Mouse (Mus musculus) brain, embryonic 18.5 days (tissue): ENCODE measurements around the gene Olfr998.
"Not testable (repeated sequence)": the region's sequence is repeated elsewhere in the genome, so short reads cannot be mapped to it uniquely, and the experiment has no call there.

ENCODE experiments used
- DNase-seq: peaks from one replicate; pipeline ENCODE4 v3.0.0-alpha.2; 2012; ENCODE audit warnings: low read depth, low spot score

The Olfr998 gene

GRCm38 (mm10) chr2:85588648-85589047, at the start of gene Olfr998:
Gene Olfr998 (plus strand): TSS chr2:85588948.
- DNase-seq: not testable (repeated sequence)

- DNase-seq: no peak
Measured at GRCm38 (mm10) chr2:85554806-85555205, 33.9 kb upstream of the Olfr998 start.

- no peak for DNase-seq
Measured at GRCm38 (mm10) chr2:85560226-85560625, 28.5 kb upstream of the Olfr998 start.

- peak; percentile 47 for DNase-seq
Measured at GRCm38 (mm10) chr2:85561187-85561586, 27.6 kb upstream of the Olfr998 start.

- no peak for DNase-seq
Measured at GRCm38 (mm10) chr2:85578915-85579314, 9.8 kb upstream of the Olfr998 start, which contains the start of gene Olfr996. Gene Olfr996 (plus strand): TSS chr2:85579215.

- no peak for DNase-seq
Measured at GRCm38 (mm10) chr2:85611803-85612202, 23.1 kb downstream of the Olfr998 start, which contains the start of gene Olfr1000. Gene Olfr1000 (minus strand): TSS chr2:85611903.
